Mouse (Mus musculus) small intestine, adult 2 months (tissue): Measurements from ENCODE around the gene Mfrp.

Source experiments
- CTCF ChIP-seq: fragments of 200-500 bp; IDR thresholded peaks from 2 replicates; pipeline ENCODE4 v1.5.1; 2012; ENCODE audit warnings: low read depth, mild to moderate bottlenecking, control low read depth, inconsistent platforms, low read length, moderate library complexity, mixed read lengths; ENCODE audit not compliant: insufficient replicate concordance, insufficient read length; ENCODE audit errors: extremely low read depth
- POLR2A ChIP-seq: fragments of 200-500 bp; IDR thresholded peaks from 2 replicates; pipeline ENCODE4 v1.6.1; 2012; ENCODE audit warnings: low read depth, mild to moderate bottlenecking, control low read depth, inconsistent platforms, low read length, moderate library complexity

DNA sequence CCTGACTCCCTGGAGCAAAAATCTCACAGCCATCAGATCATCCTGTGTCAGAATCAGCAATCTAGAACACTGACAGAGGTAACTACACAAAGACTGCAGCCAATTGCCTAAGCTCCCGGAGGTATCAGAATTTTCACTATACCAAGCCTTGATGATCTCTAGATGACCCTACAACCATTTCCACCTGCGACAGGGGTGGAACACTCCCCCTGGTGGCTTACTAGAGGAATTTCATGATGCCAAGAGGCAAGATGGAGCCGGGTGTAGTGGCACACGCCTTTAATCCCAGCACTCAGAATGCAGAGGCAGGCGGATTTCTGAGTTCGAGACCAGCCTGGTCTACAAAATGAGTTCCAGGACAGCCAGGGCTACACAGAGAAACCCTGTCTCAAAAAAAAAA, 22.8 kb downstream of the Mfrp start:
- TF ChIP-seq CTCF (peak; percentile 47; the same call in 1 of the 2 replicates), POLR2A (no peak)
